Mouse (Mus musculus) spleen, adult 2 months (tissue): Measurements from ENCODE around the gene H2-Ab1. TPM values are rescaled to one million over a fixed set of nuclear protein-coding genes. Genes with fewer than 3 reads are reported as not detected.

Experiments used
- DNase-seq, 2 experiments: peaks; one replicate each; pipeline versions ENCODE4 v3.0.0 to v3.0.0-alpha.2; 2012 to 2021; ENCODE audit warnings: low spot score in 2 of 2, low read depth in 1 of 2
- H3K27ac ChIP-seq: fragments of 200-500 bp; 2 replicates; pipeline ENCODE4 v1.5.1; 2012; ENCODE audit warnings: low read length, inconsistent platforms; ENCODE audit not compliant: insufficient read depth
- H3K27me3 ChIP-seq: fragments of 200-500 bp; 2 replicates; pipeline ENCODE4 v1.6.1; 2012; ENCODE audit warnings: mild to moderate bottlenecking, moderate library complexity, low read length, inconsistent platforms; ENCODE audit not compliant: control insufficient read depth, insufficient read depth
- H3K36me3 ChIP-seq: fragments of 200-500 bp; 2 replicates; pipeline ENCODE4 v1.6.1; 2012; ENCODE audit warnings: mild to moderate bottlenecking, low read length, inconsistent platforms; ENCODE audit not compliant: control insufficient read depth, insufficient read depth
- H3K4me1 ChIP-seq: fragments of 200-500 bp; 2 replicates; pipeline ENCODE4 v1.6.1; 2011; ENCODE audit warnings: inconsistent platforms; ENCODE audit not compliant: control insufficient read depth, insufficient read depth, insufficient read length
- H3K4me3 ChIP-seq: fragments of 200-500 bp; 2 replicates; pipeline ENCODE4 v1.5.1; 2011; ENCODE audit warnings: mild to moderate bottlenecking, inconsistent platforms; ENCODE audit not compliant: insufficient read depth, insufficient read length; ENCODE audit errors: extremely low read depth
- CTCF ChIP-seq: fragments of 200-500 bp; IDR thresholded peaks from 2 replicates; pipeline ENCODE4 v1.5.1; 2011; ENCODE audit warnings: mild to moderate bottlenecking, inconsistent platforms; ENCODE audit not compliant: insufficient read depth, insufficient read length, insufficient replicate concordance; ENCODE audit errors: extremely low read depth
- POLR2A ChIP-seq: fragments of 200-500 bp; IDR thresholded peaks from 2 replicates; pipeline ENCODE4 v1.6.1; 2011; ENCODE audit warnings: low read depth, low read length, inconsistent platforms
- WGBS: fragments of 180-500 bp; shearing (Covaris S2); methylation state at CpG from one replicate; pipeline ENCODE4 v1.1.7; 2018; 5-methylcytosine and 5-hydroxymethylcytosine counted together
- polyA plus RNA-seq: library from polyadenylated mRNA; depleted of rRNA; stranded (reverse); fragments of >200 nt; gene quantifications from 2 replicates; pipeline ENCODE4 v1.2.3, GENCODE M21; 2012

H2-Ab1 gene
- polyA plus RNA-seq, 1 experiment: 5,504 TPM

DNA sequence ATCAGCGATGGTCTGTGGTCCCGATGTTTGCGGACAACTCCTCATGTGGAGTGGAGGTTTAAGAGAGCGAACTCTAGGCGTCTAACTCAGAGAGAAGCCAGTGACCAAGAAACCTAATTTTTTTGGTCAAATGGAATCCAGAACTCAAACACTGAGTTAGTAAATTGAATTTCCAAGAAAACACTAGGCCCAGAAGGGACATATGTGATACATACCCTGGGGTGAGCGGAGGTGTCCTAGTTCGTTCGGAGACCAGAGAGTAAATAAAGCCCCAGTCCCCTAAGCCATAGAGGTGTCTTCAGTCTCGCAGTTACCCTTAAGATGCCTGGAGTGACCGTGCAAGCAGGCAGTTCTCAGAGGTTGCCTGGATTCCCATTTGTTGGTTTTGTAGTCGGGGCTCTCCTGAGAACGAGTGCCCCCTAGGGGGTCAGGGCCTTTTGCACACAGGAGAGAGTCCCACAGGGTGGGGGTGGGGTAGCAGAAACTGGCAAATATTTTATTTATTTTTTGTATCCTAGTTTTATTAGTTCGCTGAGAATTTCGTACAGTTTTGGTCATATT lies 6.4 kb downstream of the H2-Ab1 start:
- Histone ChIP-seq H3K4me3 (peak overlapping the region; percentile 90), H3K27ac (peak overlapping the region; percentile 96), H3K4me1 (peaks cover 23% of the 10 kb centered on the region), H3K27me3 (no peaks in the 10 kb centered on the region), H3K36me3 (peaks cover 34% of the 10 kb centered on the region)
- TF ChIP-seq CTCF: no peak
- peak; percentile 43 for TF ChIP-seq POLR2A
- WGBS: 12% methylated on average over 14 of the region's 14 CpGs
- peak; percentile 73 to 74 for DNase-seq

DNA sequence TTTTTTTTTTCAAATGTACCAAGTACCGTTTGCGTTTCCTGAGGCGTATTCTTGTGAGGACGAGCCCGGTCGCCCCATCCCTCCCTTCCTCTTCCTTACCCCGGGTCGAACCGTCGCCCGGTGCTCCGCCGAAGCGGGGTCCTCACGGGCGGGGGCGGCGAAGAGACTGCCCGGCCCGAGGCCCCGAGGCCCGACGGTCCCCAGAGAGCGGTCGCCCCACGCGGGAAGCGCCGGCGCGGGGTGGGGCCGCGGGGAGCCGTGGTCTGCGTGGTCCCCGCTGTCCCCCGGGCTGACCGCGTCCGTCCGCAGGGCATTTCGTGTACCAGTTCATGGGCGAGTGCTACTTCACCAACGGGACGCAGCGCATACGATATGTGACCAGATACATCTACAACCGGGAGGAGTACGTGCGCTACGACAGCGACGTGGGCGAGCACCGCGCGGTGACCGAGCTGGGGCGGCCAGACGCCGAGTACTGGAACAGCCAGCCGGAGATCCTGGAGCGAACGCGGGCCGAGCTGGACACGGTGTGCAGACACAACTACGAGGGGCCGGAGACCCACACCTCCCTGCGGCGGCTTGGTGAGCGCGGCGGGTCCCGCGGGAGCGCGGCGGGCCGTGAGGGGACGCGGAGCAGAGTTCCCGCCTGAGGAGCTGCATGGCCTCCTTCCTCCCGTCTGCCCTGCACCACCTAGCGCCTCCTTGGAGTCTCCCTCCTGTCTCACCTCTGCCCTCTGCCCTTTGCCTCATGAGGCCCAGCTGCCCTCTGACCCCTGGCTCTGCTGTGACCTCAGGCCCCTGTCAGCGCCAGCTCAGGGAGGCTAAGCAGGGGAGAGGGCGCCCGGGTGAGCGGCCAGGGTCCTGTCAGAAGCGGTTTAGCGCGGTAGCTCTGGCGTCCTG lies 7.2 kb downstream of the H2-Ab1 start:
- Histone ChIP-seq H3K4me1 (peaks cover 19% of the 10 kb centered on the region), H3K27me3 (no peaks in the 10 kb centered on the region), H3K27ac (peak overlapping the region; percentile 59), H3K36me3 (peaks cover 41% of the 10 kb centered on the region), H3K4me3 (peak overlapping the region; percentile 90)
- TF ChIP-seq POLR2A (no peak), CTCF (no peak)
- 2% methylated on average over 93 of the region's 93 CpGs for WGBS
- DNase-seq: peak in 1 of 2 experiments; percentile 44

DNA sequence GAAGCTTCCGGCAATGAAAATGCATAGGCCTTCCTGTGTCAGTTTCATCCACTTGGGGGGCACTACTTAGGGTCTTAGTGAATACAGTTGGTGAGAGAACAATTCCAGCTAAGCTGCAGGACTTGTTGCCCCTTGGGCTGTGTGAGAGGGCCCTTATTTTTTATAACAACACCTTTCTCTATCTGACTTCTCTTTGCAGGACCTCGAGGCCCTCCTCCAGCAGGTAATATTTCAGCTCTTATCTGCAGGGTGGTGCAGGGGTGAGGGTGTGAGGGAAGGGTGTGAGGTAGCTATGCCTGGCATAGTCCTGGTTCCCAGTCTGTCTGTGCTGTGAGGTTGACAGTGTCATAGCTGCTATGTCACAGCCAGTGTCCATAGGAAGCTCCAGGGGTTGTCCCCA lies 10.8 kb downstream of the H2-Ab1 start:
- Histone ChIP-seq H3K27ac (peak overlapping the region; percentile 59), H3K4me1 (peaks cover 6% of the 10 kb centered on the region; the same call in 1 of the 2 replicates), H3K4me3 (no peak overlapping the region), H3K27me3 (no peaks in the 10 kb centered on the region), H3K36me3 (peaks cover 47% of the 10 kb centered on the region)
- WGBS: 82% methylated on average over 2 of the region's 2 CpGs
- no peak for DNase-seq
- TF ChIP-seq CTCF (no peak), POLR2A (no peak)

- 92% methylated on average over 2 of the region's 2 CpGs for WGBS
- Histone ChIP-seq H3K4me1 (peaks cover 6% of the 10 kb centered on the region; the same call in 1 of the 2 replicates), H3K27me3 (no peaks in the 10 kb centered on the region), H3K4me3 (no peak overlapping the region), H3K36me3 (peaks cover 47% of the 10 kb centered on the region), H3K27ac (peak overlapping the region; percentile 59; the same call in 1 of the 2 replicates)
- DNase-seq: no peak
- TF ChIP-seq CTCF (no peak), POLR2A (no peak)
Observed at GRCm38 (mm10) chr17:34268748-34269147, 11.3 kb downstream of the H2-Ab1 start.

DNA sequence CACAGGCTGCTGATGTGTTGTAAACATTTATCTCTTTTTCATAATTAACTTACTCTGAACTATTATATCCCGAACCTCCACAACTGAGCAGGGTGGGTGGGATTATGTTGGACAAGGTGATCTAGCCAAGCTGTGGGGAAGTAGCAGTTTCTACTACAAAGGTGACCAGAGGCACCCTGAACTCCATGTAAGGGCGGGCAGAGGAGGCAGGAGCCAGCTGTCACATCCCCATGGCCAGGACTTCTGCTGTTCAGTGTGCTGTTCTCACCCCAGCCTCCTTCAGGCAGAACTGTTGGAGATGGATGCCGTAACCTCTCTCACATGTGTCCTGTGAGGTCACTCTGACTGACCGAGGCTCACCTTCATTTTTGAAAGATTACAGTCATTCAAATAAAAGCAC lies 12.3 kb downstream of the H2-Ab1 start:
- Histone ChIP-seq H3K4me1 (peaks cover 6% of the 10 kb centered on the region; the same call in 1 of the 2 replicates), H3K36me3 (peaks cover 42% of the 10 kb centered on the region), H3K4me3 (no peak overlapping the region), H3K27me3 (no peaks in the 10 kb centered on the region), H3K27ac (no peak overlapping the region)
- WGBS: 87% methylated on average over 4 of the region's 4 CpGs
- no peak for DNase-seq
- TF ChIP-seq CTCF: no peak

DNA sequence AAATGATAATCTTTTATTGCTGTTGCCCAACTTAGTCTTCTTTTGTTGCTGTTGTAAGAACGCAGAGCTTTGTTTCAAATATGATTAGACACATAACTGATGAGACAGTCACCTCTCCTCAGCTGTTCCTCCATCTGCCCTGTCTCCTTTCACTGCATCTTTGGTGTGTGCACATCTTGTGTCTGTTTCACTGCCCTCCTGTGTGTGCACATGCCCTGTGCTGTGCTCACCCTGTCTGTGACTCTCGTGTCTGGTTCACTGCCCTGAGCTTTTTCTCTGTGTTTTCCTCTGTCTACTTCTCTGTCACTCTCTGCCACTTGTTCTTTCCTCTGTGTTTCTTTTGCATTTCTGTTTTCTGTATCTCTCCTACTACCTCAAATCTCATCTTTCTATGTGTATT lies 12.7 kb downstream of the H2-Ab1 start:
- Histone ChIP-seq H3K27ac (no peak overlapping the region), H3K27me3 (no peaks in the 10 kb centered on the region), H3K4me3 (no peak overlapping the region), H3K36me3 (peaks cover 37% of the 10 kb centered on the region), H3K4me1 (peaks cover 6% of the 10 kb centered on the region; the same call in 1 of the 2 replicates)
- 85% methylated on average over 2 of the region's 2 CpGs for WGBS
- TF ChIP-seq CTCF (no peak), POLR2A (no peak)
- no peak for DNase-seq

DNA sequence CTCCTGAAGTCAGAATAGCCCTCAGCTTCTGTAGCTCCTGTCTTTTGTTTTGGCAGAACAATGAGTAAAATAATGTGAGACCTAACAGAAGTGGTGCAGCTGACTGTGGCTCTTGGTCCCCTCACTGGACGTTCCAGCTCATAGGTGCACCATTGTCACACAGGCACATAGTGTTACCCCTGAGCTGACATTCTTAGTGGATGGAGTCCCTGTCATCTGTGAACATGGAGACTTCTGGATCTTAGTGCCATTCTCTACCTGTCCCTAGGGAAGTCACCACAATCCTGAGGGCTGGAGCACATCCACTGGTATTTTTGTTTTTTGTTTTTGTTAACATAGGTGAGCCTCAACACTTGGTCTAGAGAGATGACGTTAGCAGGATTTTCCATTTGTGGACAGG lies 13.5 kb downstream of the H2-Ab1 start:
- TF ChIP-seq CTCF (no peak), POLR2A (no peak)
- H3K4me1 ChIP-seq: peaks cover 6% of the 10 kb centered on the region; the same call in 1 of the 2 replicates
- no peak for DNase-seq
- H3K36me3 ChIP-seq: peaks cover 34% of the 10 kb centered on the region
- H3K27me3 ChIP-seq: no peaks in the 10 kb centered on the region
- 79% methylated on average over 2 of the region's 2 CpGs for WGBS
- no peak overlapping the region for H3K27ac ChIP-seq
- H3K4me3 ChIP-seq: no peak overlapping the region
